Mouse (Mus musculus) testis, adult 2 months (tissue): ENCODE data around the gene Mbd4.

ENCODE experiments used
- CTCF ChIP-seq: fragments of 200-500 bp; IDR thresholded peaks from 2 replicates; pipeline ENCODE4 v1.5.1; 2012; ENCODE audit warnings: low read depth, mild to moderate bottlenecking, inconsistent platforms, low read length, moderate library complexity; ENCODE audit not compliant: control insufficient read depth, insufficient read depth, insufficient replicate concordance
- POLR2A ChIP-seq: fragments of 200-500 bp; IDR thresholded peaks from 2 replicates; pipeline ENCODE4 v1.6.1; 2012; ENCODE audit warnings: low read depth, mild to moderate bottlenecking, inconsistent platforms, low read length, moderate library complexity; ENCODE audit not compliant: control insufficient read depth

- TF ChIP-seq CTCF (peak; percentile 54; the same call in 1 of the 2 replicates), POLR2A (no peak)
These were observed 49.4 kb downstream of the Mbd4 start for GRCm38 (mm10) chr6:115803541-115804382.
